Mouse (Mus musculus) MEL-GATA-1-ER (cell line): ENCODE results near the gene Pias4.
A peak's percentile ranks its signal among the peaks of the same experiment; 100 is the strongest.
"Not testable (repeated sequence)": the region's sequence is repeated elsewhere in the genome, so short reads cannot be mapped to it uniquely, and the experiment has no call there.

ENCODE experiments used
- DNase-seq: peaks from one replicate; pipeline ENCODE4 v3.0.0-alpha.2; 2012; ENCODE audit warnings: low read depth; ENCODE audit errors: extremely low read depth

The Pias4 gene

GRCm38 (mm10) chr10:81191342-81191982 lies 23.7 kb upstream of the Pias4 start:
- DNase-seq: no peak

- DNase-seq: no peak
These were observed 23.2 kb upstream of the Pias4 start for GRCm38 (mm10) chr10:81190912-81191321.

- DNase-seq: no peak
These were observed 22.7 kb upstream of the Pias4 start for GRCm38 (mm10) chr10:81190236-81190911.

- DNase-seq: no peak
These were observed 22.1 kb upstream of the Pias4 start for GRCm38 (mm10) chr10:81189821-81190220.

- DNase-seq: no peak
These were observed 19.4 kb upstream of the Pias4 start for GRCm38 (mm10) chr10:81187161-81187560.

GRCm38 (mm10) chr10:81184765-81185164 lies 17.0 kb upstream of the Pias4 start:
- DNase-seq: no peak

GRCm38 (mm10) chr10:81183805-81184204 lies 16.1 kb upstream of the Pias4 start, which contains the start of gene 4930442H23Rik:
Gene 4930442H23Rik (minus strand): TSS chr10:81183849.
- DNase-seq: no peak

- peak; percentile 99 for DNase-seq
These were observed 14.9 kb upstream of the Pias4 start, which contains the start of gene Dapk3 for GRCm38 (mm10) chr10:81182336-81183333. Gene Dapk3 (plus strand): TSS chr10:81183005.

- DNase-seq: not testable (repeated sequence)
These were observed 14.1 kb upstream of the Pias4 start for GRCm38 (mm10) chr10:81181860-81182259.

GRCm38 (mm10) chr10:81180946-81181345 lies 13.2 kb upstream of the Pias4 start:
- DNase-seq: no peak

GRCm38 (mm10) chr10:81179451-81180342 lies 12.0 kb upstream of the Pias4 start:
- no peak for DNase-seq

- DNase-seq: no peak
These were observed 11.2 kb upstream of the Pias4 start for GRCm38 (mm10) chr10:81178927-81179326.

GRCm38 (mm10) chr10:81177958-81178712 lies 10.4 kb upstream of the Pias4 start:
- no peak for DNase-seq

GRCm38 (mm10) chr10:81177491-81177925 lies 9.8 kb upstream of the Pias4 start:
- no peak for DNase-seq

- peak; percentile 79 for DNase-seq
These were observed 8.9 kb upstream of the Pias4 start, which contains the start of gene Eef2 for GRCm38 (mm10) chr10:81176466-81177271. Gene Eef2 (plus strand): TSS chr10:81176631.

GRCm38 (mm10) chr10:81175936-81176465 lies 8.3 kb upstream of the Pias4 start:
- no peak for DNase-seq

- DNase-seq: not testable (repeated sequence)
These were observed 7.6 kb upstream of the Pias4 start for GRCm38 (mm10) chr10:81175345-81175701.

GRCm38 (mm10) chr10:81174617-81175344 lies 7.1 kb upstream of the Pias4 start:
- DNase-seq: peak; percentile 73
